Mouse (Mus musculus) adrenal gland, adult 8-10 months (tissue): ENCODE results near the gene Tmem217. TPM values are rescaled to one million over a fixed set of nuclear protein-coding genes. Genes with fewer than 3 reads are reported as not detected.

Experiments used
- DNase-seq: peaks from one replicate; pipeline ENCODE4 v3.0.0; 2022
- microRNA-seq, 2 experiments: library from miRNA; unstranded; fragments of <30 nt; microRNA quantifications; one replicate each; pipeline ENCODE4 v1.2.0; 2022
- total RNA-seq, 4 experiments: library from RNA; stranded (reverse); gene quantifications; 2 replicates each; pipeline ENCODE4 v1.2.4; 2022

The Tmem217 gene
- total RNA-seq, 4 experiments from 2014 or later, result 0.26 TPM; not detected in 3

DNA sequence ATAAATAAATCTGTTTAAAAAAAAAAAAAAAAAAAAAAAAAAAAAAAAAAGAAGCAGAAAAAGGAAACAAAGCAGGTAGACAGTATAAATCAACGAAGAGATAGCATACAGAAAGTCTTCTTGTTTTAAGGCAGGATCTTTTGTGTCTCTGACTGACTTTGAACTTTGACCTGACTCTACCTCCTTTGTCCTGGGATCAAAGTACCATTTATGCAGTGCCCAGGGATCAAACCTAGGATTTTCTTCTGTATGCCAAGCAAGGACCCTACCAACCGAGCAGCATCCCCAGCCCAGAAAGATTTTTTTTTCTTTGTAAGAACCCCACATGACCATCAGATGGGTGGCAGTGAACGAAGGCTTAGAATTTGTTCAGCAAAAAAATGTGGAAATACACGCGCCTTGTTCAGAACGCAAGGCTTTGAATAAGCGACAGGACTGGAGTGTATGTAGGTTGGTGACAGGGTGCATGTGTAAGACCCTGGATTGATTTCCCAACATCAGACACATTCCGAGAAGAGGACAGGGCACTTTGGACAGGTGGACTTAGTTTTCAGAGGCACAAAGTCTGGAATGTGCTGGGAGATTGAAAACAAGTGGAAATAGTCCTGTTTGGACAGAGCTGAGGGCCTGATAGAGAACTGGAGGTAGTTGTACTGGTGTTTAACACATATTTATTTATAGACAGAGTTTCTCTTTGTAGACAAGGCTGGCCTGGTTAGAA lies 63.8 kb downstream of the Tmem217 start:
- DNase-seq, result no peak

DNA sequence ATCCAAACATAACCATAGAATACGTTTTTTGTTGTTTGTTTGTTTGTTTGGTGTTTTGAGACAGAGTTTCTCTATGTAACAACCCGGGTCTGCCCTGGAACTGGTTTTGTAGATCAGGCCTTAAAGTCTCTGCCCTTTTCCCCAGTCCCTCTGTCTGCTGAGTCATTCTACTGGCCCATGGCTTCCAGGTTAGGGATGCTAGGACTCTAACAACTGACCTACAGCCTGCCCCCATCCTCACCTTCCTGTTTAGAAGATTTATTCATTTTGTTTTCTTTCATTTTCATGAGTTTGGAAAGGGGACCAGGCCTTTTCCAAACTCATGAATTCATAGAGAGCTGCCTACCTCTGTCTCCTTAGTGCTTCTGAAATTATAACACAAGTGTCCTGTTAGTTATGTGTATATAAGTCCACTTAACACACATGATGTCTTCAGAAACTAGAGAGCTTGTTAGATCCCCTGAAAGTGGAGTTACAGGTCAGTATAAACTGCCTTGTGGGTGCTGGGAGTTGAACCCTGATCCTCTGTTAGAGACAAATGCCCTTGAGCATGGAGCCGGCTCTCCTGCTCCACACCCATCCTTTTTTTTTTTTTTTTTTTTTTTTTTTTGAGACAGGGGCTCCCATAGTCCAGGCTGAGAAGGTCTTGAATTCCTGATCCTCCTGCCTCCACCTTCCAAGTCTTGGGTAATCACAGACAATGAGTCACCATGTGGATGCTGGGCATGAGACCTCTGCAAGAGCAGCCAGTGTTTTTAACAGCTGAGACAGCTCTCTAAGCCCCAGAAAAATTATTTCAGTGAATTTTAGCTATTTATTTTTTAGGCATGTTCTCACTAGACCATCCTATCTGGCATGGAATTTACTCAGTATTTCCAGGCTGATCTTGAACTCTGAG lies 66.6 kb downstream of the Tmem217 start:
- DNase-seq, result no peak

DNA sequence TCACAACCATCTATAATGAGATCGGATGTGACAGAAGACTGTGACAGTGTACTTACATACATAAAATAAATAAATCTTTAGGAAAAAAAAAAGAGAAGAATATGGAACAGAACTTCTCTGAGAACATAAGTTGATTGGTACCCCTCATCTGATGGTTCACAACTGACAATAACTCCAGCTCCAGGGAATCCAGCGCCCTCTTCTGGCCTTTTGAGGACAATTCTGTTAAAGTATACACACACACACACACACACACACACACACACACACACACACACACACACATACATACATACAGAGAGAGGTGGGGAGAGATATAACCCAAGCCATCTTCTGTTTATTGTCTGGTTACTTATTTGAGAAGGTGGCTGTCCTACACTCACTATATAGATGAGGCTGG lies 67.8 kb downstream of the Tmem217 start:
- no peak for DNase-seq

DNA sequence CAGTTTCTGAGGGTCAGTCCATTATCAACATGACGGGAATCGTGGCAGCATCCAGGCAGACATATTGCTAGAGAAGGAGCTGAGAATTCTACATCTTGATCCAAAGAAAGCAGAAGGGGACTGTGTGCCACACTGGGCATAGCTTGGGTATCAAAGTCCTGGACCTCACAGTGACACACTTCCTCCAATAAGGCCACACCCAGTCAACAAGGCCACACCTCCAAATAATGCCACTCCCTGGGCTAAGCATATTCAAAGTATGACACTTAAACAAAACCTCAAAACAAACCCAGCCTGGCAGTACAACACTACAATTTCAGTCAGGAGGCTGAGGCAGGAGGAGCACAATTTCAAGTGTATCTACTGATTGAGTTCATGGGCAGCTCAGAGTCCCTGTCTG lies 68.9 kb downstream of the Tmem217 start:
- no peak for DNase-seq

DNA sequence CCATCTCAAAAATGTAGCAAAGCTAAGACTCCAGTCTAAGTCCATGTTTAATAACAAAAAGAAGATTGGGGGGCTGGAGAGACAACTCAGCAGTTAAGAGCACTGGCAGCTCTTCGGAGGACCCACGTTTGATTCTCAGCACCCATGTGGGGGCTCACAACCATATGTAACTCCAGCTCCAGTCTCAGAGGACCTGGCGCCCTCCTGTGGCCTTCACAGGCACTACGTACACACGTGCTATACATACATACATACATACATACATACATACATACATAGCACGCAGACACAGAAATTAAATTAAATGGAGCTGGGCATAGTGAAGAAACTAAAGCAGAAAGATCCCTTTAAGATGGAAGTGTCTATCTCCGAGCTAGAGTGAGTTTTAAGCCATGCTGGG lies 69.6 kb downstream of the Tmem217 start:
- DNase-seq, result no peak

DNA sequence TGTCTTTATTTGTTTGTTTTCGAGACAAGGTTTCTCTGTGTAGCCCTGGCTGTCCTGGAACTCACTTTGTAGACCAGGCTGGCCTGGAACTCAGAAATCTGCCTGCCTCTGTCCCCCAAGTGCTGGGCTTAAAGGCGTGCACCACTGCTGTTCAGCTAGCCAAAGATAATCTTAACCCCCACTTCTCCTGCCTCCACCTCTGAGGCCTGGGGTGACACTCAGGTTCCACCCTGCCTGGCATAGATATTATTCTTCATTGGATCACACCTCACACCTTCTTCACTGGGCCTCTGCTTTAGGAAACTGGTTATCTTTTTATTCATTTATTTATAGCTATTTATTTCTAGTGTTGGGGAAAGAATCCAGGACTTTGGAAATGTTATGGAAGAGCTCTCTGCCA lies 71.9 kb downstream of the Tmem217 start:
- DNase-seq, result no peak

DNA sequence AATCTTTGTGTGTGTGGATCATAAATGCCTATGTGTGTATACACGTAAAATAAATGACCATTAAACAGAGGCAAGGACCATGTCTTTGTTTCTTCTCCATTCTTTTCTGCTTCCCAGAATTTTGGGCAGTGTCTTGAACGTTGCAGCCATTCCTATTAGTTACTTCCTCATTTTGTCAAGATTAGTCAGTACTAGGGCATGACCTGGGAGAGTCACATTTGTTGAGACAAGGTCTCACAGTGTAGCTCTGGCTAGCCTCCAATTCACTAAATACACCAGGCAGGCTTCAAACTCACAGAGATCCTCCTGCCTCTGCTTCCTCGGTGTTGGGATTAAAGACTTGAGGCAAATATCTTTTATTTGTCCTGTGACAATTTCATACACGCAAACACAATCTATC lies 73.9 kb downstream of the Tmem217 start:
- no peak for DNase-seq

DNA sequence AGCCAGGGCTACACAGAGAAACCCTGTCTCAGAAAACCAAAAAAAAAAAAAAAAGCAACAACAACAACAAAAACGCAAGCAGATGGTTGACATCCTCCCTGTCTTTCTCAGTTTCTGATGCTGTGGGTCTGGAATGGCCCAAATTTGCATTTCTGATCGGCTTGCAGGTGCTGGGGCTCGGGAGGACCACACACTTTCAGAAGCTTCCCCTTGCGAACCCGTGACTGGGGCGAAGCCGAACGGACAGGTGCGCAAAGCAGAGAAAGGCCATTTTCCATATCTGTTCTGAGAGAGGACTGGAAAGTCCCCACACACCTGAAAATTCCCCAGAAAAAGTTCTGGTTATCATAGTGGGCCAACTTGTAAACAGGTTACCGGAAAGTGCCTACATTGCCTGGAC lies 74.8 kb downstream of the Tmem217 start:
- no peak for DNase-seq

DNA sequence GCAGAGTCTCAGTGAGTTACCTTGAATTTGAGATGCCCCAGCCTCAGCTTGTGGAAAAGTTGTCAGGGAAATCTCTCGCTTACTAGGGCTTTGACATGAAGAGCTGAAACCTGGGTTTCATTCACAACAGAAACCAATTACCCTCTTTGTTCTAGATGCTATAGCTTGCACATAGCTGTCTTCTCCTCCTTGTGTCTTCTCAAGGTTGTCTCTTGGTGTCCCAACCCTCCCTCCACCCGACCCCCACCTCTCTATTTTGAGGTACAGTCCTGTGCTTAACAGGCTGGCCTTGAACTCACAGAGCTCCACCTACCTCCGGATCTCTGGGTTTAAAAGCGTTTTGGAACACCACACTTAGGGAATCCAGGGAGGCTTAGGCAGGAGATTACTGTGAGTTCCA lies 75.7 kb downstream of the Tmem217 start:
- DNase-seq, result no peak

Small RNAs within 50 kb of the gene (microRNA-seq; reads per million reads assigned to microRNA genes)
- 0 reads per million in 2 experiments for gene Mir7667

Other genes starting within 250 kb of the Tmem217 start
- gene Pi16, start 234.7 kb downstream of the Tmem217 start, total RNA-seq, result 10 to 100 TPM in 3 of 4 experiments, 1 to 10 TPM in 1; 9.0 to 16.7 (median 14.0) TPM
- 100 to 1,000 TPM; 236 to 274 (median 253) TPM for gene Mtch1, start 204.5 kb downstream of the Tmem217 start, total RNA-seq
- 10 to 100 TPM in 1 of 4 experiments, 1 to 10 TPM in 3; 2.1 to 11.1 (median 6.9) TPM for gene Fgd2, start 191.5 kb downstream of the Tmem217 start, total RNA-seq
- 100 to 1,000 TPM in 1 of 4 experiments, 10 to 100 TPM in 3; 55.1 to 168 (median 83.0) TPM for gene Pim1, start 61.6 kb downstream of the Tmem217 start, total RNA-seq
- gene Gm17657, start 2.7 kb downstream of the Tmem217 start, total RNA-seq, result not detected
- gene Tbc1d22b, start 2.6 kb downstream of the Tmem217 start, total RNA-seq, result 10 to 100 TPM; 23.9 to 40.4 (median 32.0) TPM
- gene Rnf8, start 62.4 kb upstream of the Tmem217 start, total RNA-seq, result 10 to 100 TPM; 49.0 to 66.1 (median 57.1) TPM
- 1 to 10 TPM; 3.1 to 8.1 (median 5.0) TPM for gene Gm28043, start 62.5 kb upstream of the Tmem217 start, total RNA-seq
- 100 to 1,000 TPM; 108 to 175 (median 150) TPM for gene Cmtr1, start 108.2 kb upstream of the Tmem217 start, total RNA-seq
- 10 to 100 TPM; 11.0 to 18.0 (median 14.2) TPM for gene Ccdc167, start 164.7 kb upstream of the Tmem217 start, total RNA-seq